Mouse (Mus musculus): ENCODE data around the gene Casp14.

DNA sequence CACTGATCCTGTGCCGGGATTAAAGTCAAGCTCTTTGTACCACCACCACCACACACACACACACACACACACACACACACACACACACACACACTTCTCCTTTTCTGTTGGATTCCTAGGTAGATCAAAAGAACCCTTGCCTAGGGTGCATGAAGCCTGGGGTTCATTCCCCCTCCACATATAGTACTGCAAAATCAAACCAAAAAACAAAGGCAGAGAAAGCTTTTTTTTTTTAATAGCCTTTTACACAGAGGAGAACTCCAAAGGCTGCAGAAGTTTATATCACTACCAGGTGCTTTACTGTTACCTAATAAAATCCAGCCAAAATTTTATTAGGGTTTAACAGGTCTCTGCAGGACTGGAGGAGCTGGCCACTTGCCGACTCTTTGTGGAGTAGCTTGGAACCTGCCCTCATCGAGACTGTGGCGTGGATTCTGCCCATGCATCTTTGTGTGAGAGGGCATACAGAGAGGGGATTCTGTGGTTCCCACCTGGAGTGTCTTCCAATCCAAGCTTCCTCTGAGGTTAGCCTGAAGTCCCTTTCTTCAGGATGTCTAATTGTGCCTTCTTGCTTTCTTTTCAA is 31.0 kb downstream of the Casp14 start:
- no peak for TF ChIP-seq EP300 (IDR thresholded peaks at IDR 0.05)
- TF ChIP-seq CTCF (IDR thresholded peaks at IDR 0.05): no peak

Data from lung, postnatal 0 days (tissue).